Mouse (Mus musculus): ENCODE measurements around the gene Ntrk2. TPM values are rescaled to one million over a fixed set of nuclear protein-coding genes. Genes with fewer than 3 reads are reported as not detected.

Ntrk2 gene
- total and polyA plus RNA-seq, 3 experiments: under 0.01 TPM; not detected in 2

DNA sequence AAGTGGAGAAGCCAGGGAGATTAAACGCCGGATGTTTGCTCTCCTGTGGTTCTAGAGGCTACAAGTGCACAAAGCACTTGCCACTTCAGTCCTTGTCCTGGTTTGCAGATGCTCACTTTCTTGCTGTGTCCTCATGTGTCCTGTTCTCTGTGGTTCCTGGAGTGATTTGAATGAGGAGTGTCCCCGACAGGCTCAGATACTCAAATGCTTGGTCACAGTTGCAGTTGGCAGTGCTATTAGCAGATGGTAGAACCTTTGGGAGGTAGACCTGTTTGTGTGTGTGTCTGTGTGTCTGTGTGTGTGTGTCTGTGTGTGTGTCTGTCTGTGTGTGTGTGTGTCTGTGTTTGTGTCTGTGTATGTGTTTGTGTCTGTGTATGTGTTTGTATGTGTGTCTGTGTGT is 160.1 kb downstream of the Ntrk2 start:
- TF ChIP-seq POLR2A (IDR thresholded peaks at IDR 0.05; ENCODE audit: control insufficient read depth in 1 of 2, insufficient read depth in 1 of 2, low read depth in 1 of 2, low read length in 2 of 2, poor library complexity in 1 of 2) (no peak), CTCF (IDR thresholded peaks at IDR 0.05 in 2 of 3, conservative IDR thresholded peaks at IDR 0.05 in 1 of 3; ENCODE audit: control insufficient read depth in 1 of 3, insufficient read depth in 1 of 3, low read depth in 2 of 3, low read length in 3 of 3, poor library complexity in 1 of 3, severe bottlenecking in 1 of 3) (no peak), ZMIZ1 (IDR thresholded peaks at IDR 0.05; ENCODE audit: low read depth, low read length) (no peak), GATA1 (IDR thresholded peaks at IDR 0.05; ENCODE audit: low read depth, low read length) (no peak), ZNF384 (IDR thresholded peaks at IDR 0.05; ENCODE audit: low read depth, low read length) (no peak), ELF1 (IDR thresholded peaks at IDR 0.05; ENCODE audit: low read depth, low read length) (no peak), HCFC1 (IDR thresholded peaks at IDR 0.05; ENCODE audit: low read depth, low read length) (no peak), MYC (IDR thresholded peaks at IDR 0.05; ENCODE audit: low read depth, low read length) (no peak), USF1 (IDR thresholded peaks at IDR 0.05; ENCODE audit: low read depth, low read length) (no peak), RAD21 (IDR thresholded peaks at IDR 0.05; ENCODE audit: low read depth, low read length) (no peak)
- H3K27me3 ChIP-seq (ENCODE audit: control insufficient read depth in 1 of 2, insufficient read depth in 2 of 2, low read length in 2 of 2): no peaks in the 10 kb centered on the region
- no peaks in the 10 kb centered on the region for H3K79me2 ChIP-seq (ENCODE audit: control insufficient read depth, insufficient read depth, low read length, poor library complexity)
- no peaks in the 10 kb centered on the region for H3K36me3 ChIP-seq (ENCODE audit: control insufficient read depth in 1 of 2, insufficient read depth in 2 of 2, low read length in 2 of 2)
- no peak overlapping the region for H3K4me3 ChIP-seq (ENCODE audit: control insufficient read depth in 1 of 2, insufficient read depth in 1 of 2, low read depth in 2 of 2, low read length in 2 of 2)
- no peaks in the 10 kb centered on the region for H3K9me3 ChIP-seq (replicated peaks; ENCODE audit: insufficient read depth, low read length)
- no peaks in the 10 kb centered on the region for H3K4me1 ChIP-seq (ENCODE audit: control insufficient read depth in 1 of 2, insufficient read depth in 2 of 2, low read length in 2 of 2)
- no peak overlapping the region for H3K27ac ChIP-seq (ENCODE audit: control insufficient read depth, low read depth, low read length)
- no peak for DNase-seq (ENCODE audit: low read depth, low spot score)
- no peak overlapping the region for H3K9ac ChIP-seq (ENCODE audit: control insufficient read depth, low read depth, low read length, poor library complexity, severe bottlenecking)

DNA sequence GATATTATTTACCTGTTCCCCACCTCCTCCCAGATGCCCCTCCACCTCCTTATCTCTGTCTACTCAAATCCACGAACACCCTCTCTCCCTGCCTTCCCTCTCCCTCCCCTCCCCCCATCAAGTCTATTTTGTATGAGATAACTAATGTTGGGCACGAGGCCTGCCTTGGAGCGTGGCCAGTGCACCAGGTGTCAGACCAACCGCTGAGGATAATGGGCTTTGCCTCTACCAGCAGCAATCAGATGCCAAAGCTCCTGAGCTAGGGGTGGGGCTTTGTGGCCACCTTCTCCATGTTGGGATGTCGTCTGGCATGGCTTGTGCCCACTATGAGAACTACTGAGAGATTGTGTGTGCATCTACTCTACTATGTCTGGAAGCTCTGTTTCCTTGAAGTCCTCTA is 161.8 kb downstream of the Ntrk2 start:
- Histone ChIP-seq H3K9ac (ENCODE audit: control insufficient read depth, low read depth, low read length, poor library complexity, severe bottlenecking) (no peak overlapping the region), H3K4me3 (ENCODE audit: control insufficient read depth in 1 of 2, insufficient read depth in 1 of 2, low read depth in 2 of 2, low read length in 2 of 2) (no peak overlapping the region), H3K4me1 (ENCODE audit: control insufficient read depth in 1 of 2, insufficient read depth in 2 of 2, low read length in 2 of 2) (no peaks in the 10 kb centered on the region), H3K9me3 (replicated peaks; ENCODE audit: insufficient read depth, low read length) (no peaks in the 10 kb centered on the region), H3K27ac (ENCODE audit: control insufficient read depth, low read depth, low read length) (no peak overlapping the region), H3K27me3 (ENCODE audit: control insufficient read depth in 1 of 2, insufficient read depth in 2 of 2, low read length in 2 of 2) (no peaks in the 10 kb centered on the region), H3K36me3 (ENCODE audit: control insufficient read depth in 1 of 2, insufficient read depth in 2 of 2, low read length in 2 of 2) (no peaks in the 10 kb centered on the region), H3K79me2 (ENCODE audit: control insufficient read depth, insufficient read depth, low read length, poor library complexity) (no peaks in the 10 kb centered on the region)
- DNase-seq (ENCODE audit: low read depth, low spot score): no peak
- TF ChIP-seq ZKSCAN1 (IDR thresholded peaks at IDR 0.05; ENCODE audit: low read depth, low read length) (no peak), MYC (IDR thresholded peaks at IDR 0.05; ENCODE audit: low read depth, low read length) (no peak), USF1 (IDR thresholded peaks at IDR 0.05; ENCODE audit: low read depth, low read length) (no peak), ZNF384 (IDR thresholded peaks at IDR 0.05; ENCODE audit: low read depth, low read length) (no peak), SMC3 (IDR thresholded peaks at IDR 0.05; ENCODE audit: low read depth, low read length) (no peak)

DNA sequence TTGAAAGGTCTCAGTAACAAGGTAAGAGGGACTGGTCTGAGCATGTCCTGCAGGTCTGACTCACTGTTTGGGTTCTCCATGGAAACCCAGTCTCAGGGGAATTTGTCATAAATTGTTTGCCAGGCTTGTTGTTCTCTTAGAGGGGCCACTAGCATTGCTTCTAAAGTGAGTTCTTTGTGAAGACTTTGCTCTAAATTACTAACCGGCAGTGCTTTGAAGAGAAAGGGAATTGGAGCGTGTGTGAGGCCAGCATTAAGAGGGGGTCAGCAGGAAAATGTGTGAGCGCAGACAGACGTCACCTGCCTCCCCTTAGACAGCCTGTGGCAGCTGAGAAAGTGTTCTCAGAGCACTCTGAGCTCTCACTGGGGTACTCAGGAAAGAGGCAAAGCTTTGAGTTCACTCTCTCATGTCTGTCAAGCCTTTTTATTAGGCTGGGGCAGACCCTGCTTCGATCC is 165.1 kb downstream of the Ntrk2 start:
- Histone ChIP-seq H3K79me2 (ENCODE audit: control insufficient read depth, insufficient read depth, low read length, poor library complexity) (no peaks in the 10 kb centered on the region), H3K9ac (ENCODE audit: control insufficient read depth, low read depth, low read length, poor library complexity, severe bottlenecking) (no peak overlapping the region), H3K4me3 (ENCODE audit: control insufficient read depth in 1 of 2, insufficient read depth in 1 of 2, low read depth in 2 of 2, low read length in 2 of 2) (no peak overlapping the region), H3K4me1 (ENCODE audit: control insufficient read depth in 1 of 2, insufficient read depth in 2 of 2, low read length in 2 of 2) (no peaks in the 10 kb centered on the region), H3K27me3 (ENCODE audit: control insufficient read depth in 1 of 2, insufficient read depth in 2 of 2, low read length in 2 of 2) (no peaks in the 10 kb centered on the region), H3K9me3 (replicated peaks; ENCODE audit: insufficient read depth, low read length) (no peaks in the 10 kb centered on the region), H3K36me3 (ENCODE audit: control insufficient read depth in 1 of 2, insufficient read depth in 2 of 2, low read length in 2 of 2) (no peaks in the 10 kb centered on the region), H3K27ac (ENCODE audit: control insufficient read depth, low read depth, low read length) (no peak overlapping the region)
- DNase-seq (ENCODE audit: low read depth, low spot score): no peak
- no peak for TF ChIP-seq TAL1 (IDR thresholded peaks at IDR 0.05; ENCODE audit: low read length)
- TF ChIP-seq E2F4 (IDR thresholded peaks at IDR 0.05; ENCODE audit: borderline replicate concordance, low read depth, low read length): no peak
- no peak for TF ChIP-seq CTCF (IDR thresholded peaks at IDR 0.05 in 2 of 3, conservative IDR thresholded peaks at IDR 0.05 in 1 of 3; ENCODE audit: control insufficient read depth in 1 of 3, insufficient read depth in 1 of 3, low read depth in 2 of 3, low read length in 3 of 3, poor library complexity in 1 of 3, severe bottlenecking in 1 of 3)
- no peak for TF ChIP-seq UBTF (IDR thresholded peaks at IDR 0.05; ENCODE audit: borderline replicate concordance, insufficient read depth, low read depth, low read length)
- TF ChIP-seq USF1 (IDR thresholded peaks at IDR 0.05; ENCODE audit: low read depth, low read length): no peak
- TF ChIP-seq CHD1 (IDR thresholded peaks at IDR 0.05; ENCODE audit: low read depth, low read length): no peak
- no peak for TF ChIP-seq POLR2AphosphoS2 (IDR thresholded peaks at IDR 0.05; ENCODE audit: low read length)
- no peak for TF ChIP-seq KAT2A (conservative IDR thresholded peaks at IDR 0.05; ENCODE audit: low read depth, low read length)
- TF ChIP-seq USF2 (IDR thresholded peaks at IDR 0.05; ENCODE audit: borderline replicate concordance in 1 of 2, insufficient read depth in 1 of 2, low read depth in 1 of 2, low read length in 2 of 2): no peak
- TF ChIP-seq POLR2AphosphoS5 (IDR thresholded peaks at IDR 0.05; ENCODE audit: borderline replicate concordance, low read depth, low read length): no peak
- TF ChIP-seq ZC3H11A (IDR thresholded peaks at IDR 0.05; ENCODE audit: low read depth, low read length): no peak
- TF ChIP-seq POLR2A (IDR thresholded peaks at IDR 0.05; ENCODE audit: control insufficient read depth in 1 of 2, insufficient read depth in 1 of 2, low read depth in 1 of 2, low read length in 2 of 2, poor library complexity in 1 of 2): no peak
- no peak for TF ChIP-seq SIN3A (IDR thresholded peaks at IDR 0.05; ENCODE audit: low read length)
- TF ChIP-seq BHLHE40 (IDR thresholded peaks at IDR 0.05; ENCODE audit: borderline replicate concordance, low read depth, low read length): no peak
- no peak for TF ChIP-seq MAFK (IDR thresholded peaks at IDR 0.05; ENCODE audit: borderline replicate concordance, low read depth, low read length)
- TF ChIP-seq TCF12 (IDR thresholded peaks at IDR 0.05; ENCODE audit: low read depth, low read length): no peak
